8 mouse cellular contexts compared by ENCODE assay signal in genomic region chr2:75991581-75992205, GRCm38 (mm10). TPM values are rescaled to one million over a fixed set of nuclear protein-coding genes. Genes with fewer than 3 reads are reported as not detected.
DNase-seq lines count a peak whose midpoint lies in the region; ATAC-seq lines count a peak whose summit lies in the region.

No protein-coding gene starts in this region.

- peaks cover 34% of the 10 kb centered on the region for H3K4me1 ChIP-seq in heart, embryonic 13.5 days
- H3K4me1 ChIP-seq in neural tube, embryonic 11.5 days (ENCODE audit: control insufficient read depth, insufficient read depth, low read length) = peaks cover 23% of the 10 kb centered on the region
- peaks cover 51% of the 10 kb centered on the region for H3K4me1 ChIP-seq in hindbrain, embryonic 14.5 days (replicated peaks; ENCODE audit: control insufficient read depth, insufficient read depth, low read length)

- no peak overlapping the region for H3K9ac ChIP-seq in heart, embryonic 13.5 days
- no peak overlapping the region for H3K9ac ChIP-seq in neural tube, embryonic 11.5 days (ENCODE audit: low read length)
- H3K9ac ChIP-seq in hindbrain, embryonic 14.5 days = no peak overlapping the region

- no peaks in the 10 kb centered on the region for H3K9me3 ChIP-seq in heart, embryonic 13.5 days
- no peaks in the 10 kb centered on the region for H3K9me3 ChIP-seq in neural tube, embryonic 11.5 days (ENCODE audit: control insufficient read depth, low read length)
- no peaks in the 10 kb centered on the region for H3K9me3 ChIP-seq in hindbrain, embryonic 14.5 days (ENCODE audit: control insufficient read depth, low read length)

- no peak for ATAC-seq in heart, embryonic 13.5 days (ENCODE audit: extremely low read depth, insufficient number of reproducible peaks, low FRiP score, low TSS enrichment)
- ATAC-seq in neural tube, embryonic 11.5 days (ENCODE audit: insufficient read depth, low FRiP score, low TSS enrichment) = no peak
- ATAC-seq in hindbrain, embryonic 14.5 days (ENCODE audit: low FRiP score) = no peak
- no peak for ATAC-seq in activated CD4-positive, CD25-positive, alpha-beta regulatory T cell, adult 4 months

- H3K4me3 ChIP-seq in heart, embryonic 13.5 days = no peak overlapping the region
- H3K4me3 ChIP-seq in neural tube, embryonic 11.5 days (ENCODE audit: low read depth, low read length) = no peak overlapping the region
- no peak overlapping the region for H3K4me3 ChIP-seq in hindbrain, embryonic 14.5 days (replicated peaks; ENCODE audit: low read length)

- WGBS in heart, embryonic 13.5 days = 17% methylated on average over 6 of the region's 6 CpGs
- WGBS in neural tube, embryonic 11.5 days = 43% methylated on average over 6 of the region's 6 CpGs
- 55% methylated on average over 6 of the region's 6 CpGs for WGBS in hindbrain, embryonic 14.5 days

- H3K36me3 ChIP-seq in heart, embryonic 13.5 days = no peaks in the 10 kb centered on the region
- H3K36me3 ChIP-seq in neural tube, embryonic 11.5 days (ENCODE audit: control insufficient read depth, insufficient read depth, low read length) = no peaks in the 10 kb centered on the region
- H3K36me3 ChIP-seq in hindbrain, embryonic 14.5 days (replicated peaks; ENCODE audit: control insufficient read depth, insufficient read depth) = no peaks in the 10 kb centered on the region

- peak overlapping the region; percentile 1 for H3K27ac ChIP-seq in heart, embryonic 13.5 days (replicated peaks)
- H3K27ac ChIP-seq in neural tube, embryonic 11.5 days (ENCODE audit: low read depth, low read length) = 0 out of 2 replicates have a peak overlapping the region, but pooled peaks have one; percentile 14
- H3K27ac ChIP-seq in hindbrain, embryonic 14.5 days = peak overlapping the region; percentile 61; the same call in 1 of the 2 replicates

- no peaks in the 10 kb centered on the region for H3K27me3 ChIP-seq in heart, embryonic 13.5 days (replicated peaks)
- H3K27me3 ChIP-seq in neural tube, embryonic 11.5 days (ENCODE audit: control insufficient read depth, insufficient read depth, low read length) = no peaks in the 10 kb centered on the region
- no peaks in the 10 kb centered on the region for H3K27me3 ChIP-seq in hindbrain, embryonic 14.5 days (ENCODE audit: control insufficient read depth, insufficient read depth, low read length)

- no peak overlapping the region; the same call in 1 of the 2 replicates for H3K4me2 ChIP-seq in heart, embryonic 13.5 days
- H3K4me2 ChIP-seq in neural tube, embryonic 11.5 days (ENCODE audit: low read depth) = no peak overlapping the region
- H3K4me2 ChIP-seq in hindbrain, embryonic 14.5 days (replicated peaks) = no peak overlapping the region

- intact Hi-C loops in gastrocnemius, postnatal 14 days (cut with DNase I; ENCODE audit: low total_unique reads) = loop anchor here (5.0 kb wide), 1 partner anchor 81 kb away; no protein-coding TSS in a partner anchor

- no peak for DNase-seq in heart, adult 9 months (ENCODE audit: low spot score in 2 of 2)
- DNase-seq in neural tube, embryonic 11.5 days (ENCODE audit: low spot score) = no peak
- no peak for DNase-seq in neural tube, embryonic 10.5 days (ENCODE audit: extremely low spot score, low spot score)
- no peak for DNase-seq in hindbrain, embryonic 14.5 days (ENCODE audit: low spot score)
- no peak for DNase-seq in gastrocnemius, postnatal 4 days (ENCODE audit: low spot score in 2 of 2)
- DNase-seq in gastrocnemius, postnatal 14 days = no peak

RNA-seq across cellular contexts. Expression of gene Ttc30a1, which starts 9.9 kb away (rescaled TPM):
- polyA plus RNA-seq in heart, embryonic 13.5 days (2015; fragmentation: Nextera tagmentation; extraction: Ambion mirVana) = 5.5 and 5.6 TPM in 2 replicates
- polyA plus RNA-seq in neural tube, embryonic 11.5 days (2014; fragmentation: Nextera tagmentation; extraction: Ambion mirVana) = 11.3 and 12.1 TPM in 2 replicates
- polyA plus RNA-seq in hindbrain, embryonic 14.5 days (2014; fragmentation: Nextera tagmentation; extraction: Ambion mirVana) = 8.7 and 9.2 TPM in 2 replicates
- 1 to 10 TPM; 2.0 to 2.5 TPM for total RNA-seq in gastrocnemius, postnatal 4 days (2021)
- 1 to 10 TPM in 1 of 2 experiments, under 1 TPM in 1; 0.82 to 1.1 TPM for total RNA-seq in gastrocnemius, postnatal 14 days (2021)
- polyA plus RNA-seq in activated CD4-positive, CD25-positive, alpha-beta regulatory T cell, adult 4 months (2017; shearing (Covaris generic)) = under 1 TPM; 0.93 to 0.99 TPM

RNA-seq across cellular contexts. Expression of gene Ttc30a2, which starts 13.7 kb away (rescaled TPM):
- 0.99 and 1.2 TPM in 2 replicates for polyA plus RNA-seq in heart, embryonic 13.5 days (2015; fragmentation: Nextera tagmentation; extraction: Ambion mirVana)
- 1.0 and 1.4 TPM in 2 replicates for polyA plus RNA-seq in neural tube, embryonic 11.5 days (2014; fragmentation: Nextera tagmentation; extraction: Ambion mirVana)
- 1.3 and 1.5 TPM in 2 replicates for polyA plus RNA-seq in hindbrain, embryonic 14.5 days (2014; fragmentation: Nextera tagmentation; extraction: Ambion mirVana)
- under 1 TPM; 0.21 to 0.22 TPM for total RNA-seq in gastrocnemius, postnatal 4 days (2021)
- total RNA-seq in gastrocnemius, postnatal 14 days (2021) = under 1 TPM; 0.18 to 0.27 TPM
- not detected for polyA plus RNA-seq in activated CD4-positive, CD25-positive, alpha-beta regulatory T cell, adult 4 months (2017; shearing (Covaris generic))

RNA-seq across cellular contexts. Expression of gene Ttc30b, which starts 53.3 kb away (rescaled TPM):
- polyA plus RNA-seq in heart, embryonic 13.5 days (2015; fragmentation: Nextera tagmentation; extraction: Ambion mirVana) = 8.6 and 10.6 TPM in 2 replicates
- 7.4 and 8.4 TPM in 2 replicates for polyA plus RNA-seq in neural tube, embryonic 11.5 days (2014; fragmentation: Nextera tagmentation; extraction: Ambion mirVana)
- polyA plus RNA-seq in hindbrain, embryonic 14.5 days (2014; fragmentation: Nextera tagmentation; extraction: Ambion mirVana) = 22.7 and 23.6 TPM in 2 replicates
- total RNA-seq in gastrocnemius, postnatal 4 days (2021) = 1 to 10 TPM; 6.2 to 6.5 TPM
- total RNA-seq in gastrocnemius, postnatal 14 days (2021) = 1 to 10 TPM; 4.1 to 4.4 TPM
- 1 to 10 TPM in 1 of 2 experiments, under 1 TPM in 1; 0.52 to 1.5 TPM for polyA plus RNA-seq in activated CD4-positive, CD25-positive, alpha-beta regulatory T cell, adult 4 months (2017; shearing (Covaris generic))

Comparison
In these comparisons a context has a peak if more than half of its experiments do, and no peak if none do; other contexts are left out.
1. H3K27ac ChIP-seq: peak in every context shown above with its lines; median percentile 61 in hindbrain, embryonic 14.5 days; 14 in neural tube, embryonic 11.5 days; 1 in heart, embryonic 13.5 days.